Mouse (Mus musculus) left cerebral cortex, adult 8-10 months (tissue): ENCODE data around the gene Leng1. TPM values are rescaled to one million over a fixed set of nuclear protein-coding genes. Genes with fewer than 3 reads are reported as not detected.
A peak's percentile ranks its signal among the peaks of the same experiment; 100 is the strongest.

Source experiments
- DNase-seq, 2 experiments: peaks; one replicate each; pipeline ENCODE4 v3.0.0; 2022; ENCODE audit warnings: low spot score in 2 of 2
- microRNA-seq, 2 experiments: library from miRNA; unstranded; fragments of <30 nt; microRNA quantifications; one replicate each; pipeline ENCODE4 v1.2.0; 2022
- total RNA-seq, 4 experiments: library from RNA; stranded (reverse); gene quantifications; 2 replicates each; pipeline ENCODE4 v1.2.4; 2022

Leng1 gene
- total RNA-seq, 4 experiments from 2014 or later, result 5.7 to 7.6 (median 5.8) TPM

GRCm38 (mm10) chr7:3630478-3630815 lies 35.2 kb downstream of the Leng1 start:
- no peak for DNase-seq

- DNase-seq, result peak; percentile 89 to 95
Measured at GRCm38 (mm10) chr7:3629543-3630477, 35.8 kb downstream of the Leng1 start, which contains the start of the genes Tfpt and Prpf31. TSS of gene Tfpt (minus strand) at chr7:3629929. TSS of gene Prpf31 (plus strand) at chr7:3629985.

GRCm38 (mm10) chr7:3629030-3629429 lies 36.6 kb downstream of the Leng1 start:
- DNase-seq, result no peak

GRCm38 (mm10) chr7:3617242-3617995 lies 48.2 kb downstream of the Leng1 start, which contains the start of gene Ndufa3:
TSS of gene Ndufa3 (plus strand) at chr7:3617373.
- peak; percentile 67 to 88 for DNase-seq

GRCm38 (mm10) chr7:3616389-3617241 lies 49.0 kb downstream of the Leng1 start:
- no peak for DNase-seq

- no peak for DNase-seq
Measured at GRCm38 (mm10) chr7:3616057-3616388, 49.6 kb downstream of the Leng1 start, which contains the start of gene Oscar. TSS of gene Oscar (minus strand) at chr7:3616157.

GRCm38 (mm10) chr7:3614021-3614420 lies 51.6 kb downstream of the Leng1 start:
- DNase-seq, result no peak

GRCm38 (mm10) chr7:3611006-3611405 lies 54.6 kb downstream of the Leng1 start:
- DNase-seq, result no peak

GRCm38 (mm10) chr7:3610437-3610836 lies 55.2 kb downstream of the Leng1 start:
- no peak for DNase-seq

Small RNA genes within 50 kb of the gene (microRNA-seq; reads per million reads assigned to microRNA genes)
- 4.8 to 6.0 reads per million in 2 experiments for gene Mir3572

Other genes starting within 250 kb of the Leng1 start
- 1 to 10 TPM; 1.0 to 2.5 (median 1.9) TPM for gene Cacng6, start 241.6 kb downstream of the Leng1 start, total RNA-seq
- not detected for gene Tarm1, start 163.2 kb downstream of the Leng1 start, total RNA-seq
- gene Oscar, start 49.7 kb downstream of the Leng1 start, total RNA-seq, result 1 to 10 TPM in 1 of 4 experiments, under 1 TPM in 3; 0.46 to 1.1 (median 0.67) TPM
- gene Ndufa3, start 48.5 kb downstream of the Leng1 start, total RNA-seq, result 100 to 1,000 TPM; 580 to 641 (median 617) TPM
- gene Tfpt, start 35.9 kb downstream of the Leng1 start, total RNA-seq, result 10 to 100 TPM; 36.8 to 46.7 (median 42.9) TPM
- gene Prpf31, start 35.9 kb downstream of the Leng1 start, total RNA-seq, result 10 to 100 TPM; 50.4 to 59.8 (median 55.2) TPM
- gene Cnot3, start 20.6 kb downstream of the Leng1 start, total RNA-seq, result 10 to 100 TPM; 44.9 to 57.8 (median 51.0) TPM
- gene Tmc4, start 11.7 kb upstream of the Leng1 start, total RNA-seq, result 1 to 10 TPM; 3.7 to 7.7 (median 7.1) TPM
- 10 to 100 TPM; 90.2 to 97.5 (median 95.3) TPM for gene Tsen34, start 27.0 kb upstream of the Leng1 start, total RNA-seq
- gene Mboat7, start 27.7 kb upstream of the Leng1 start, total RNA-seq, result 100 to 1,000 TPM; 211 to 222 (median 220) TPM
- gene Rps9, start 38.2 kb upstream of the Leng1 start, total RNA-seq, result 100 to 1,000 TPM; 334 to 440 (median 376) TPM
- gene Pirb, start 54.6 kb upstream of the Leng1 start, total RNA-seq, result under 1 TPM; 0.23 to 0.43 (median 0.31) TPM
- gene Gm15448, start 159.8 kb upstream of the Leng1 start, total RNA-seq, result not detected
- not detected for gene Pira2, start 179.2 kb upstream of the Leng1 start, total RNA-seq
- gene Gm14548, start 232.3 kb upstream of the Leng1 start, total RNA-seq, result not detected
- gene Lilra6, start 249.7 kb upstream of the Leng1 start, total RNA-seq, result under 1 TPM in 1 of 4 experiments, not detected in 3; 0.27 TPM